Mouse (Mus musculus) telencephalon, adult 2 months (tissue): ENCODE measurements at regions not wholly inside any gene's neighbourhood (a gene's known extent, or its start where the extent isn't known, plus 50 kb on each side); places are given as distances from the start of the nearest gene placed in this dataset.
A peak's percentile ranks its signal among the peaks of the same experiment; 100 is the strongest.

ENCODE experiments used
- DNase-seq: peaks from one replicate; pipeline ENCODE4 v3.0.0-alpha.2; 2011; ENCODE audit warnings: low read depth, low spot score

DNA sequence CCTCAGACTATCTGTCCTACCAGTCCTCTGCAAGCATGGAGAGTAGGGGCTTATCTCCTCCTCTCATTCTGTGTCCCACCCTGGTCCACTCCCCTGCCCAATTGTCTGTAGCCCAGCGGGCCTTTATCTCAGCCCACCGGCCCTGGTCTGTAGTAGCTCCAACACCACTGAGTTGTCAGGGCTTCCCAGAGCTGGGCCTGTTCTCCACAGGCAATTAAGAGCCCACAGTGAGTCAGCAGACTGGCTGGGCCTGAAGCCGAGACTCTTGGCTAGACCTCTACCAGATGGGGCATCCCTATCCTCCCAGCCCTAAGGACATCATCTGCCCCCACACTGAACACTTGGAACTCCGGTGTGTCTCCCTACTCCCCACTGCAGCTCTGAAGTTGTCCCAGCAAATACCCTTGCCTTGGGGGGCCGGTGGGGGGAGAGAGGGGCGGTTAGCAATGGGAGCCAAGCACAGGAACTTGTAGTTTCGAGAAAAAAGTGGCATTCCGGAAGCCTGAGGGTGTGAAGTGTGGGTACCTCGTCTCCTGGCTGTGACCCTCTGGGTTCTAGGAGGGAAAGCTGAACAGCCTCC lies 64.7 kb upstream of the Dlg1 start:
- DNase-seq: no peak

DNA sequence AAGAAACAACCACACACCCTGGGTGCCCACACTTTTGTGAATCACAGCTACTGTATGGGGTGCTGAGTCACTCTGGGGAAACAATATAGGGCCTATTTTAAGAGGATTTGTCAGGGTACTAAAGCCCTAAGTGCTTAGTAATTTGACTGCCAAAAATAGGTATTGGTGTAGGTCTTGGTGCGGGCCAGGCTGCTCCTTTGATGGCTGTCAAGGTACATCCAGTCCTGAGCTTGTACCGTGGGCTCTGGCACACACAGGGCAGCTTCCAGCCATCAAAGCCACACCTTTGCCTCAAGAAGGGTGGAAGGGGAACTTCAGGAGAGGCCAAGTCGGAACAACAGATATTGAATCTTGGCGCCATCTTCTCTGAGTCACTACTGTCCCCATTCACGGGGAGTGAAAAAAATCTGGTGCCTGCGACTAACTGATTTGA lies 64.2 kb upstream of the Dlg1 start:
- DNase-seq: peak; percentile 82

DNA sequence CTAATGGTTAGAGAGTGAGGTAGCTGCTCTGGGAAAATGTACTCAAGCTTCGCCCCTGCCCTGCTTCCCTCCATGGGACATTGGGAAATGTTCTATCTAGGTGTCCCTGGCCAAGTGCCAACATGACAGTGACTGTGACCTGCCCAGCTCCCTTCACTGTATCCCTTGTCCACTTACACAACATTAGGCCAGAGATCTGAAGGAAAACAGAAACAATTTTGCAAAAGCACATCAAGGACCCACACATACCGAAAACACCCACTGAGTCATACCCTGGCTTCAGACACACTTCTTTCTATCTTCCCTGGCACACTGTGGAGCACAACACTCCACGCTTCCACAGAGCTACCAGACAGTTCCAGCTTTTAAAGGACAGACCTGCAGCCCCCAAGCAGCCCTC lies 62.0 kb upstream of the Dlg1 start:
- DNase-seq: no peak

DNA sequence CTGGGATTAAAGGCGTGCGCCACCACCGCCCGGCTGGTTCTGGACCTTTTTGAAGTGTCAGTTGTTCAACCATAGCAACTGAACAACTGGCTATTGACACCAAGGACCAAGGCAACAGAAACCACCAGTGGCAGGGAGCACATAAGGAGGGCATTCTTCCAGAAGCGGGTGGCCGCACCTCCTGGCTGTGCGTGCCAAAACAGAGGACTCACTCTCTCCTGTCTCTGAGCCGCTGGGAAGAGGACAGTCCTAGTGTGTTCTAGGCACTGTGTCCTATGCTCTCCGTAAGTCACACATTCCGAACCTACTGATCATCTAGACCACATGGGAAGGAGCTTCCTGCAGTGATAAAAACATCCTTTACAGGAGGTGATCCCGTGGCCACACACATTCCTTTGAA lies 60.1 kb upstream of the Dlg1 start:
- no peak for DNase-seq

DNA sequence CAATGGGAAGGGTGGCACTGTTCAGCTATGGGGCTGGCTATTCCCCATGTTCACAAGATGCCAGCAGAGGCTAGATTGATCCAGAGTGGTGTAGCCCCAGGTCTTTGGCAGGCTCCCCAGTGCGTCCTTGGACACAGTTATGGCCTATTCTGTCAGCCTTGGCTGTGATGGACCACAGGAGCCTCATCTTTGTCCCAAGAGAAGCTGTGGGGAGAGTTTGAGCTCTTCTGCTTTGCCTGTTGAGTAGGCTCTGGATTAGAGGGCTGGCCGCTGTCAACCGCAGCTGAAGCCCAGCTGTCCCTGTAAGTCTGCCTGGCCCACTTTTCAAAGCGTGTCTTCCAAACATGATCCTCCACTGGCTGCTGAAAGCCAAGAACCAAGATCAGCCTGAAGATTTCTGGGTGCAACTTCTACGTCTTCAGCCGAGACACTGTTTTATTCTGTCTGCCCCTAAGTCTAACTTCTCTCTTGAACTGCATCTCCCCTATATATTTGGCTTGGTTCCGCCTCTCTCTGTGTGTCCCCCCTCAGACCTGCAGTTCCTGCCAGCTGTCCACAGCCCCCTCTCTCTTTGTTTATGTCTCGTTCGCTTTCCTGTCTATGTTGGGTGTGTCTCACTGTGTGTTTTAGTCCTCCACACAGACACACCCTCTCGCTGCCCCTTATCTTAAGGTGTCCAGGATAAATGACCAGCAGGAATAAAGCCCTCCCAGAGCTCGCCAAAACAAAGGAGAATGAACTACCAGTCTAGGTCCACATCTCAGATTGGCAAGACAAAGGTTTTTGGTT lies 56.7 kb upstream of the Dlg1 start:
- DNase-seq: no peak

DNA sequence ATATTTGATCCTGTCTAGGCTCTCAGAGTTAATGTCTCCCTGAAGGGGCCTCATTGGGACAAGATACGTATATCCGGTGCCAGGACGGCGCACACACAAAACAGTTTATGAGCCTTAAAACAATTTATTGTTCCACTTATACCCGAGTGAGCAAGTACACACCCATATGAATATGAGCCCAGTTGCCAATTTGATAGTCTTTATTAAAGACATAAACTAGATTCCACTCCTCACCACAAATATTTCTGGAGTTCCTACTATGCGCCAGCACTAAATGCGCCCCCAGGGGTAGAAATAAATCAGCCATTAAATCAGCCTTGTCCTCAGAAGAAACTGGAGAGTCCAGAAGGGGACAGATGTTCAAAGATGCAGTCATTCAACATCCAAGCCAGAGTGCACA lies 54.3 kb upstream of the Dlg1 start:
- no peak for DNase-seq

DNA sequence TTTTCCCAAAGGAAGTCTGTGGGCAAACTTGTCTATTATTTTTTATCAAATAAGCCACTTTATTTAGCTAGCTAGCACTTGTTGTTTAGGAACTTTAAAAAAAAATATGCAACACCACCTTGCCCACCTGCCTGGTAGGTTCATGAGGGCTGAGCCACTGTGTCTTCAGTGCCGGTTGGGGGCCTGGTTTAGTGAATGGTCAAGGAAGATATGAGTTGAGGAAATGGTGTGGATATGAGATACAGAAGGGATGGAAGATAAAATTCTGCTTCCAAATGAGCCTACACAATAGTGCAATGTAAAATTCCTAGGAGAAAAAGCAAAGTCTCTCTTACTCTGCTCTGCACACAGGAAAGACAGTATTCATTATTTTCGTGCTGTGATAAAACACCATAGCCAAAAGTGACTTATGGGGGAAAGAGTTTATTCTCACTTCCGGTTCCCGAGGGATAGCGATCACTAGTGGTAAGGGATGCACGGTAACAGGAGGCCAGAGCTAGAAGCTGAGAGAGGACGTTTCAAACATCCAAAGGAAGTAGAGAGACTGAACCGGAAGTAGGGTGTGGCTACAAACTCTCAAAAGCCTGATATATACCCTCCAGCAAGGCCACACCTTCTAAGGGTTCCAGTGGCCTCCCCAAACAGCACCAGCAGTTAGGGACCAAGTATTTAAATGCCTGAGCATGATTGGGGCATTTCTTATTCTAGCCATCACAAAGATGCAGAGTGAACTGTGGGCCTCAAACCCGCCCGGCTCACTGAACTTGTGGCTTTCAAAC lies 53.7 kb upstream of the Dlg1 start:
- no peak for DNase-seq
